Mouse (Mus musculus) lung, embryonic 14.5 days (tissue): Measurements from ENCODE around the gene Prr18. TPM values are rescaled to one million over a fixed set of nuclear protein-coding genes. Genes with fewer than 3 reads are reported as not detected.
"Not testable (repeated sequence)": the region's sequence is repeated elsewhere in the genome, so short reads cannot be mapped to it uniquely, and the experiment has no call there.

Experiments
- ATAC-seq: fragments of 200-750 bp; cut with Nextera tagmentation; 2 replicates; pipeline ENCODE4 v1.8.0; 2017; ENCODE audit warnings: mild to moderate bottlenecking, moderate TSS enrichment, moderate library complexity; ENCODE audit not compliant: insufficient read depth
- DNase-seq: peaks from one replicate; pipeline ENCODE4 v3.0.0-alpha.2; 2015
- H3K27ac ChIP-seq: fragments of 300-500 bp; sonication (generic); 2 replicates; pipeline ENCODE4 v1.5.1; 2014; ENCODE audit warnings: low read depth, mild to moderate bottlenecking, moderate library complexity
- H3K27me3 ChIP-seq: fragments of 300-500 bp; sonication (generic); 2 replicates; pipeline ENCODE4 v1.6.1; 2014; ENCODE audit warnings: low read length, control low read depth; ENCODE audit not compliant: insufficient read depth
- H3K36me3 ChIP-seq: fragments of 300-500 bp; sonication (generic); 2 replicates; pipeline ENCODE4 v1.6.1; 2014; ENCODE audit warnings: control low read depth; ENCODE audit not compliant: insufficient read depth
- H3K4me1 ChIP-seq: fragments of 300-500 bp; sonication (generic); 2 replicates; pipeline ENCODE4 v1.6.1; 2014; ENCODE audit warnings: antibody characterized with exemption, control low read depth; ENCODE audit not compliant: insufficient read depth
- H3K4me2 ChIP-seq: fragments of 300-500 bp; sonication (generic); 2 replicates; pipeline ENCODE4 v1.6.1; 2014; ENCODE audit warnings: mild to moderate bottlenecking
- H3K4me3 ChIP-seq: fragments of 300-500 bp; sonication (generic); 2 replicates; pipeline ENCODE4 v1.5.1; 2014; ENCODE audit warnings: low read depth, low read length
- H3K9ac ChIP-seq: fragments of 300-500 bp; sonication (generic); 2 replicates; pipeline ENCODE4 v1.6.1; 2014
- H3K9me3 ChIP-seq: fragments of 300-500 bp; sonication (generic); 2 replicates; pipeline ENCODE4 v1.6.1; 2016; ENCODE audit warnings: low read depth, low read length, control low read depth
- CTCF ChIP-seq: IDR thresholded peaks from 2 replicates; pipeline ENCODE4 v1.5.1; 2016; ENCODE audit warnings: antibody characterized with exemption, low read depth
- WGBS: fragments of 180-500 bp; shearing (Covaris S2); extraction: QIAGEN DNeasy Blood & Tissue Kit; methylation state at CpG from one replicate; pipeline ENCODE4 v1.1.7; 2014; 5-methylcytosine and 5-hydroxymethylcytosine counted together
- polyA plus RNA-seq: library from polyadenylated mRNA; unstranded; fragments of >200 nt; fragmentation: Nextera tagmentation; extraction: Ambion mirVana; gene quantifications from 2 replicates; pipeline ENCODE4 v1.2.1, GENCODE M21; 2014

Prr18 gene
- 2.1 and 2.3 TPM in 2 replicates for polyA plus RNA-seq

- H3K27ac ChIP-seq, ATAC-seq, H3K9ac ChIP-seq, H3K4me2 ChIP-seq, H3K36me3 ChIP-seq, H3K9me3 ChIP-seq, H3K4me1 ChIP-seq, DNase-seq, H3K4me3 ChIP-seq: not testable (repeated sequence)
- peaks cover 37% of the 10 kb centered on the region for H3K27me3 ChIP-seq
- WGBS, result no CpG with 5 or more reads among the region's 5 CpGs
These were observed at the start of gene Prr18 for GRCm38 (mm10) chr17:8337159-8337558. Prr18 (plus strand) TSS chr17:8337459.

DNA sequence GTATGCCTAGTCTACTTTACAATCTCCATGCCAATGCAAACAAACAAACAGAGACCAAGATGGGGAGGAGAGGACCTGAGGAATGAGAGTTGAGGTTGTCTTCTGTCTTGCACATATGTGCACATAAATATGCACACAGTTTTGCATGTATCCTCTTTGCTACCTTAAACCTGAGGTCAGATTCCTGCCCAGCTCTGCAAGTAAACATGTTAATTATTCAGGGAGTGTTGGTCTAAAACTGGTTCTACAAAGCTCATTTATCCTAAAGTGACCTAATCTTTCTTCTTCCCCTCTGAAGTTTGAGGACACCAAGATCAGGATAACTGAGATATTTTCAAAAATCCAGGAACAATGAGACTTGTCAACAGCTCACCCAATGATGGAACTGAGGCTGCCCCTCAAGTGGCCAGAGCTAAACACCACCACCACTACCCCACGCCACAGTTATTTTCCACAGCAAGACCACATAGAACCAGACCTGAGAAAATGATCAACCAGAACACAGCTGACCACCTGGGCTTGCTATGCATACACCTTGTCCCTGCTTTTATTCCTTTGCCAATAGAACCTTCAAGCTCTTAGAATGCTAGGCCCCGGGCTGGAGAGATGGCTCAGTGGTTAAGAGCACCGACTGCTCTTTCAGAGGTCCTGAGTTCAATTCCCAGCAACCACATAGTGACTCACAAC lies 47.1 kb upstream of the Prr18 start:
- Histone ChIP-seq H3K27ac (no peak overlapping the region), H3K4me1 (0 out of 2 replicates have a peak, but pooled peaks cover under 1% of the 10 kb centered on the region), H3K9me3 (no peaks in the 10 kb centered on the region), H3K9ac (no peak overlapping the region), H3K36me3 (no peaks in the 10 kb centered on the region), H3K4me2 (no peak overlapping the region), H3K27me3 (no peaks in the 10 kb centered on the region), H3K4me3 (no peak overlapping the region)
- DNase-seq (no peak), ATAC-seq (no peak)
- TF ChIP-seq CTCF, result no peak
- WGBS, result 93% methylated on average over 3 of the region's 3 CpGs

DNA sequence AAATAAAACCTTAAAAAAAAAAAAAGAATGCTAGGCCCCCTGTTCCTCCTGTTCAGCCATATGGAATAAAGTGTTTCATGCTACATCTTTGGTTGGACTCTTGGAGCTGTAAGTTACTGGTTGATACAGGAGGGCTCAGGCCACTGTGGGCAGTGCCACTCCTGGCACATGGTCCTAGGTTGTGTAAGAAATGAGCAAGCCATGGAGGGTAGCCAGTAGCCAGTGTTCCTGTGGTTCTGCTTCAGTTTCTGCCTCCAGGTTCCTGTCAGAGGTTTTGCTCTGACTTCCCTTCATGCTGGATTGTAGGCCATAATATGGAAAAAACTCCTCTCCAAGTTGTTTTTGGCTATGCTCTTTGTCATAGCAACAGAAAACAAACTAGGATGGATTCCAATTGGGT lies 46.5 kb upstream of the Prr18 start:
- DNase-seq, result no peak
- no peak overlapping the region for H3K27ac ChIP-seq
- no peaks in the 10 kb centered on the region for H3K9me3 ChIP-seq
- H3K36me3 ChIP-seq, result no peaks in the 10 kb centered on the region
- H3K4me3 ChIP-seq, result no peak overlapping the region
- no peak for TF ChIP-seq CTCF
- no peaks in the 10 kb centered on the region for H3K27me3 ChIP-seq
- ATAC-seq, result no peak
- H3K9ac ChIP-seq, result no peak overlapping the region
- no peak overlapping the region for H3K4me2 ChIP-seq
- H3K4me1 ChIP-seq, result no peaks in the 10 kb centered on the region

GRCm38 (mm10) chr17:8295825-8296224 lies 41.4 kb upstream of the Prr18 start:
- DNase-seq, result no peak
- Histone ChIP-seq H3K4me2 (no peak overlapping the region), H3K4me1 (no peaks in the 10 kb centered on the region), H3K9me3 (no peaks in the 10 kb centered on the region), H3K4me3 (no peak overlapping the region), H3K36me3 (peaks cover 13% of the 10 kb centered on the region; the same call in 1 of the 2 replicates), H3K9ac (no peak overlapping the region), H3K27ac (no peak overlapping the region), H3K27me3 (no peaks in the 10 kb centered on the region)
- TF ChIP-seq CTCF, result no peak
- no peak for ATAC-seq

GRCm38 (mm10) chr17:8296313-8296844 lies 40.9 kb upstream of the Prr18 start:
- DNase-seq (no peak), ATAC-seq (no peak)
- H3K4me1 ChIP-seq, result no peaks in the 10 kb centered on the region
- no peak overlapping the region for H3K4me3 ChIP-seq
- H3K36me3 ChIP-seq, result peaks cover 13% of the 10 kb centered on the region; the same call in 1 of the 2 replicates
- H3K9ac ChIP-seq, result no peak overlapping the region
- no peak for TF ChIP-seq CTCF
- WGBS, result 78% methylated on average over 9 of the region's 9 CpGs
- H3K9me3 ChIP-seq, result no peaks in the 10 kb centered on the region
- H3K27me3 ChIP-seq, result no peaks in the 10 kb centered on the region
- H3K4me2 ChIP-seq, result no peak overlapping the region
- no peak overlapping the region for H3K27ac ChIP-seq

DNA sequence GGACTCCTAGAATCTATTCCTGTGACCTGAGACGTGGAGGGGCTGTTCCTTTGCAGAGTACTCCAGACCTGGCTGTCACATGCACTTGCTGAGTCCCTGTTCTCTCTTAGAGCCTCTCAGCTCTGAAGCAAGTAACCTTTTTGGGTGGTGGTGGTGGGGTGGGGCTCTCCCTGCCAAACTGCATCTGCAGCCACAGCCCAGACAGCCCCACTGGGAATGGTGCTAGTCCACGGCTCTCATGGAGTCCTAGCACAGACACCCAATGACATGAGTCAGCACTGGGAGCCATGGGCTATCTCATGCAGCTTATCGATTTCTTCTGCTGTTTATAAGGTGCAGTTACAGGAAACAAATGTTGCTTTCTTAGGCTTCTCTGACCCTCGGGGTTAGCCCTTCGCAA lies 39.5 kb upstream of the Prr18 start:
- H3K27me3 ChIP-seq, result no peaks in the 10 kb centered on the region
- H3K9ac ChIP-seq, result no peak overlapping the region
- no peak for TF ChIP-seq CTCF
- H3K4me1 ChIP-seq, result no peaks in the 10 kb centered on the region
- DNase-seq (no peak), ATAC-seq (no peak)
- 83% methylated on average over 5 of the region's 5 CpGs for WGBS
- H3K9me3 ChIP-seq, result no peaks in the 10 kb centered on the region
- no peak overlapping the region for H3K4me3 ChIP-seq
- H3K27ac ChIP-seq, result no peak overlapping the region
- no peak overlapping the region for H3K4me2 ChIP-seq
- H3K36me3 ChIP-seq, result peaks cover 13% of the 10 kb centered on the region; the same call in 1 of the 2 replicates

GRCm38 (mm10) chr17:8298281-8298680 lies 39.0 kb upstream of the Prr18 start:
- no peak for ATAC-seq
- DNase-seq, result no peak
- Histone ChIP-seq H3K36me3 (peaks cover 13% of the 10 kb centered on the region; the same call in 1 of the 2 replicates), H3K9me3 (no peaks in the 10 kb centered on the region), H3K4me3 (no peak overlapping the region), H3K27me3 (no peaks in the 10 kb centered on the region), H3K4me1 (no peaks in the 10 kb centered on the region), H3K27ac (no peak overlapping the region), H3K4me2 (no peak overlapping the region), H3K9ac (no peak overlapping the region)
- TF ChIP-seq CTCF, result no peak
- 84% methylated on average over 2 of the region's 2 CpGs for WGBS
